Mouse (Mus musculus) cerebellum, postnatal 10 days (tissue): ENCODE measurements around the gene Skap2.

Experiments used
- DNase-seq, 2 experiments: peaks; one replicate each; pipeline ENCODE4 v3.0.0; 2021; ENCODE audit warnings: mixed read lengths in 2 of 2

Skap2 gene

GRCm38 (mm10) chr6:52004995-52005394 is 7.4 kb downstream of the Skap2 start:
- no peak for DNase-seq

GRCm38 (mm10) chr6:52002676-52003075 is 9.7 kb downstream of the Skap2 start:
- DNase-seq, result peak; percentile 59 to 71

GRCm38 (mm10) chr6:51999157-51999478 is 13.2 kb downstream of the Skap2 start:
- DNase-seq, result no peak

- DNase-seq, result peak; percentile 30 to 37
Observed at GRCm38 (mm10) chr6:51998409-51999156, 13.8 kb downstream of the Skap2 start.

GRCm38 (mm10) chr6:51987999-51988398 is 24.4 kb downstream of the Skap2 start:
- no peak for DNase-seq

- DNase-seq, result peak; percentile 86 to 87
Observed at GRCm38 (mm10) chr6:51977638-51978037, 34.7 kb downstream of the Skap2 start.

GRCm38 (mm10) chr6:51975751-51976150 is 36.6 kb downstream of the Skap2 start:
- no peak for DNase-seq

GRCm38 (mm10) chr6:51958992-51959391 is 53.4 kb downstream of the Skap2 start:
- DNase-seq, result no peak

GRCm38 (mm10) chr6:51956048-51956792 is 56.1 kb downstream of the Skap2 start:
- DNase-seq, result no peak

- no peak for DNase-seq
Observed at GRCm38 (mm10) chr6:51947661-51948060, 64.7 kb downstream of the Skap2 start.

GRCm38 (mm10) chr6:51944916-51945315 is 67.4 kb downstream of the Skap2 start:
- DNase-seq, result peak in 1 of 2 experiments; percentile 18

- DNase-seq, result peak; percentile 50 to 60
Observed at GRCm38 (mm10) chr6:51933998-51934397, 78.4 kb downstream of the Skap2 start.

- DNase-seq, result peak; percentile 39 to 48
Observed at GRCm38 (mm10) chr6:51933034-51933611, 79.2 kb downstream of the Skap2 start.

- no peak for DNase-seq
Observed at GRCm38 (mm10) chr6:51927101-51927500, 85.2 kb downstream of the Skap2 start.

GRCm38 (mm10) chr6:51921831-51922230 is 90.5 kb downstream of the Skap2 start:
- DNase-seq, result peak; percentile 33 to 40

- no peak for DNase-seq
Observed at GRCm38 (mm10) chr6:51908495-51908894, 103.9 kb downstream of the Skap2 start.

GRCm38 (mm10) chr6:51905659-51906058 is 106.7 kb downstream of the Skap2 start:
- DNase-seq, result no peak

GRCm38 (mm10) chr6:51901544-51901943 is 110.8 kb downstream of the Skap2 start:
- no peak for DNase-seq

GRCm38 (mm10) chr6:51898318-51898994 is 113.9 kb downstream of the Skap2 start:
- DNase-seq, result no peak

- DNase-seq, result no peak
Observed at GRCm38 (mm10) chr6:51895753-51896152, 116.6 kb downstream of the Skap2 start.

- DNase-seq, result no peak
Observed at GRCm38 (mm10) chr6:51894717-51895116, 117.6 kb downstream of the Skap2 start.

GRCm38 (mm10) chr6:51890356-51890755 is 122.0 kb downstream of the Skap2 start:
- no peak for DNase-seq

GRCm38 (mm10) chr6:51889824-51890223 is 122.5 kb downstream of the Skap2 start:
- no peak for DNase-seq
